Mouse (Mus musculus) G1E-ER4 (cell line): ENCODE measurements around the gene Gm35549. TPM values are rescaled to one million over a fixed set of nuclear protein-coding genes. Genes with fewer than 3 reads are reported as not detected.

Experiments
- GATA1 ChIP-seq: IDR thresholded peaks from one replicate; pipeline ENCODE4 v1.8.0; 2012; ENCODE audit warnings: low read length, inconsistent platforms
- polyA plus RNA-seq: library from polyadenylated mRNA; stranded (reverse); fragments of >175 nt; gene quantifications from 2 replicates; pipeline ENCODE4 v1.2.3, GENCODE M21; 2012

The Gm35549 gene
- not detected in 2 replicates for polyA plus RNA-seq

- TF ChIP-seq GATA1 = no peak
Observed at GRCm38 (mm10) chr9:122843760-122844159, at the start of gene Gm35549. Gm35549 (minus strand) TSS chr9:122844035.

DNA sequence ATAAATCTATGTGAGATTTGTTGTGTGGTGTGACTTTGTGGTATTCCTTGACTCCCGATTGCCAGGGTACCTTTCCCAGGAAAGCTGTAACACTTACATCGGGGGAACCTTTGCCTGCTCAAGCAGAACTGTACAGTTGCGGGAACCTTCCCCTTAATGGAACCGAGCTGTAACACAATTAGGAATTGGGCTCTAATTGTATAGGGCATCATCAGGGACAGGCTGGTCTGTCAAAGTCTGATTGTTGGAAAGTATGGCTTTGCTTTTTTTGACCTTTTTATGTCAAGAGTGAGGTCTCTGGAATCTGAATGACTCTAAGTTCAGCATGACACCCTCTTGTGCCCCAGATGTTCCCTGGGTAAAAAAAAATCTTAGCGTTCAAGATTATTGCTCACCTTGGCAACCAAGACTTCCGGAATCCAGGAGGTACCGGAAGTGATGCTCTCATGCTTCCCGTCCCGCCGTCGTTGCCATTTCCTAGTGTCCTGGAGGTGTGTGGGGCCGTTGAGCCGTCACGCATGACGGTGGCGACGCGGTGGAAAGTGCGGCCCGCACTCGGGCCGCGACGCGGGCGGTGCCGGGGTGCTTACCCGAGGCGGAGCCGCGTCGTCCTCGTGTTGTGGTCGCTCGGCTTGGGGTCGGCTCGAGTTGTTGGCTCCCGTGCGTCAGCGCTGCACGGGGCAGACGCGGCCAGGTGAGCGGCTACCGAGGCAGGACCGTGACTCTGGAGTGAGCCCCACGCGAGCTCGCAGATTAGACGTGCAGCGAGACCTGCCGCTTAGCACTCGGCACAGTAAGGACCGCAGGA, 42.7 kb upstream of the Gm35549 start:
- no peak for TF ChIP-seq GATA1

DNA sequence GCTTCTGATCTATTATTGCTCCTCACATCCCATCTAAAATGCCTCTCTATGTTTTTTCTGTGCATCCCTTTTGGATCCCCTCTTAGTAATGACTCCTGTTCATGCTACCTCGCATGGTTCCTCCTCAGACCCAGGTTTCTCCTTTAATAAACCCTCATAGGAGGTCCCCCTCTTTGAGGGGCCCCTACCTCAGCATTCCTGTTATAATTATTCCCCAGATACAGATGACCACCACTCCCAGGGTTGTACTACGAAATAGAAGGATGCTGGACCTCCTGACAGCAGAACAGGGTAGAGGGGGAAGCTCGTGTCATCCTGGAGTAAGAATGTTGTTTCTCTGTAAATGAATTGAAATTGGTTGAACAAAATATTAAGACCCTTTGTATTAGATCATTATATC, 41.5 kb upstream of the Gm35549 start, which contains the start of gene Zkscan7:
Gene Zkscan7, plus strand, starts transcription at position 301 of the 400 bp plus-strand sequence.
- TF ChIP-seq GATA1 = no peak

- TF ChIP-seq GATA1 = no peak
Observed at GRCm38 (mm10) chr9:122875145-122875544, 31.3 kb upstream of the Gm35549 start.

DNA sequence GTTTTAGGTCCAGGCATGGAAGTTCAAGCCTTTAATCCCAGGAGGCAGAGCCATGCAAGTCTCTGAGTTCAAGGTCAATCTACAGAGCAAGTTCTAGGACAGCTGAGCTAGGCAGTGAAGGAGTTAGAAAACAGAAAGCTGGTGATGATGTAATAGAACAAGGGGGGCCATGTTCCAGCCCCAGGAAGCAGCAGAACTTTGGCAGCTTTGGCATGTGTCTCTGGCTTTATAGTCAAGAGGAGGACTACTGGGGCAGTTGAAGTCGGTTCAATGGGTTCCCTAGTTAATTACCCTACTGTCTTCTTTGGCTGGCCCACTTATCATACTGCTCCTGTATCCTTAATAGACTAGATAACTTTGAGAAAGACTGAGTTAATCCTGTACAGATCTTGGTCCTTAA, 30.8 kb upstream of the Gm35549 start:
- TF ChIP-seq GATA1 = no peak

GRCm38 (mm10) chr9:122872595-122872994, 28.8 kb upstream of the Gm35549 start:
- TF ChIP-seq GATA1 = no peak

DNA sequence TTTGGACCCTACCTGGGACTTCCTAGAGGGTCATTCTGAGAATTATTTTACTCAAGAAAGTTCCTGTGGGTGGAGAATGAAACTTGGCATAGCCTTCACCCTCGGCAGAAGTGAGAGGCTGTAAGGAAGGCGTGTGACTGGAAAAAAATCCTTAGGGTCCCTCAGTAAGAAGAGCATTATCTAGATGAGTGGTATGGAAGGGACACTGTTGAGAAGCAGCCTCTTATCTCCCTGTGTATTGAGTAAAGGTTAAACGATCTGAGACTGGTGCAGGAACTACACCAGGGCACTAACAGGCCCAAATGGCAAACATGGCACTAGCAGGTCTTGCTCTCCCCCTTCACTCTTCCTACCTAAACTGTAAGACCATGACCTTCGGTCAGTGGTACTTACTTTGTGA, 22.4 kb upstream of the Gm35549 start:
- TF ChIP-seq GATA1 = no peak

DNA sequence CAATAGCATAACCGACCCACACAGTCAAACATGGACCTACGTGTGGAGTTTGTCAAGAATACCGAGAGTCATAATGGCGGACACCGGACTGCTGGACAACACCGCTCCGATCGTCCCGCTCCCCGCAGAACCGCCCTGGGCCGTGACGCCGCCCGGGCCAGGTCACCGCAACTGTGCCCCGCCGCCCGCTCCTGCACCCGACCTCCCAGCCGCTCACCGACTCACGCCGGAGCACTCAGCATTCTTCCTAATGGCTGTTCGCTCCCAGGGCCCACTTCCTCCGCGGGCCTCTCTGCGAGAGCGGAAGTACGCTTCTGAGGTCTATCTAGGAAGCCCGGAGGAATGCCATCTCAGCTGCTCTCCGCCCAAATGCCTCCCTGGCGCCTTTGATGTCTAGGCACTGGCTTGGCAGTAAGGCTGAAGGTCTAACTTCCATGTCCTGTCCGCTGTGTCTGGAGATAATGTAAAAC, 21.9 kb upstream of the Gm35549 start, which contains the start of gene Zfp445:
Gene Zfp445, minus strand, starts transcription at position 310 of the 470 bp plus-strand sequence.
- no peak for TF ChIP-seq GATA1

- TF ChIP-seq GATA1 = no peak
Observed at GRCm38 (mm10) chr9:122864848-122865247, 21.0 kb upstream of the Gm35549 start.

- TF ChIP-seq GATA1 = no peak
Observed at GRCm38 (mm10) chr9:122863731-122864130, 19.9 kb upstream of the Gm35549 start.

DNA sequence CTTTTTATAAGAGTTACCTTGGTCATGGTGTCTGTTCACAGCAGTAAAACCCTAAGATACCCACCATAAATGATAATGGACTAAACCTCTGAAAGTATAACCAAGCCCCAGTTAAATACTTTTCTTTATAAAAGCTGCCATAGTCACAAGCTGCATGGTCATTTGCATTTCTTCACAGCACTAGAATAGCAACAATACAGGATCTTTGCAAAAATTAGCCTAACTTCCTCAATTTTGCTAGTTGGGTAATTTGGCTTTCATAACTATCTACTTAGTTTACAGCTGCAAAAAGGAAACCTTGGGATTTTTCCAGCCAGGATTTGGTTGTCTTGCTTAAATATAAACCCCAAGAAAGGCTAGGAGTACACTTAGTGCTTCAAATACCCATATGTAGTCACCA, 16.9 kb upstream of the Gm35549 start:
- TF ChIP-seq GATA1 = no peak

GRCm38 (mm10) chr9:122856716-122857115, 12.9 kb upstream of the Gm35549 start:
- TF ChIP-seq GATA1 = no peak

DNA sequence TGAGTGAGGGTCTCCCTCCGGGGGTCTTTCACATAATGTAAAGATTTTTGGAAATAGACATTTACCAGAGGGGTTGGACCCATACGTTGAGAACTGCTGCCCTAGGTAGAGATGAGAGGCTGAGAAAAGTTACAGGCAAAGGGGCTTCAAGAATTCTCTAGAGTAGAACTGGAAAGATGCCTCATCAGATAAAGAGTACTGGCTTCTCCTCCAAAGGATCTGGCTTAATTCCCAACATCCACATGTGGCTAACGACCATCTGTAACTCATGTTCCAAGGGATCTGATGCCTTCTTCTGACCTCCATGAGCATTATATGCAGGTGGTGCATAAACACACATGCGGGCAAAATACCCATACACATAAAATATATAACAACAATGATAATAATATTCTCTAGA, 11.8 kb upstream of the Gm35549 start:
- TF ChIP-seq GATA1 = no peak

- no peak for TF ChIP-seq GATA1
Observed at GRCm38 (mm10) chr9:122854526-122854925, 10.7 kb upstream of the Gm35549 start.

DNA sequence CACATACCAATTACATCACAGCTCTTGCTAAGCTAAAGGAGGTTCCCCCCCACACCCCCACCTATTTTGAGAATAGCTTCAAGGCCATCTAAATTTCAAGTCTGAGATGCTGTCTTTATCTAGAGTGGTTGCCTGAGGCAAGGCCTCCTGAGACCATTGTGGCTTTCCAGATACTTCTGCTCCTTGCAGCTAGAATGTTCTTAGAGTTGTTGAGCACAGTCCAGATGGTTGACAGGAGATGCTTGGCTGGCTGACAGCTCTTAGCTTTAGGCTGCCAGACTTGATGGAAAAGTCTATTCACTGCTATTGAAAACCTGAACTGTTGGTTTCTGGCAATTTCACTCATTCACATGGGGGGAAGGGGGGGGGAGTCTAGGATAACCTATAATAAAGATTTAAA, 2.3 kb upstream of the Gm35549 start:
- no peak for TF ChIP-seq GATA1

DNA sequence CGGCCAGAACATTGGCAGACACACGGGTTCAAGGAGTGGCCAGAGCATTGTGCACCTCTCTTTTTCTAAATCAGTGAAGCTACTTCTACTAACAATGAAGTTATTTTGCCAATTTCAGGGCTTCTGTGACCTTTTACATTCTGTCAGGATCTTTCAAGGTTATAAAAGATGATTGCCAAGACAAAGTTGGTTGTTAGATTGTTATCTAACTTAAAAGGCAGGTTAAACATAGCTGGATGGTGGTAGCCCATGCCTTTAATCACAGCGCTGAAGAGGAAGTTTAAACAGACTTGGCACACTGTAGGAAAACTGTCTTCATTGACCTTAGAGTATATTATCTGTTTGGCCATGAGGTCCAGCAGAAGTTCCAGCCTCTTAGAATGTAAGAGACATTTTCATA, 1.8 kb upstream of the Gm35549 start:
- TF ChIP-seq GATA1 = no peak

GRCm38 (mm10) chr9:122837680-122838079, 6.2 kb downstream of the Gm35549 start:
- no peak for TF ChIP-seq GATA1
